Mouse (Mus musculus) v-Abl transformed pro-B cells (cell line): Measurements from ENCODE around the gene Tmco4.

ENCODE experiments used
- in situ Hi-C, 2 experiments: fragments of 400-800 bp; cut with MboI; formaldehyde crosslinking; loops; one replicate each; pipeline ENCODE4 v1.15.1; 2025; ENCODE audit not compliant: unreplicated experiment in 2 of 2

Tmco4 gene

DNA sequence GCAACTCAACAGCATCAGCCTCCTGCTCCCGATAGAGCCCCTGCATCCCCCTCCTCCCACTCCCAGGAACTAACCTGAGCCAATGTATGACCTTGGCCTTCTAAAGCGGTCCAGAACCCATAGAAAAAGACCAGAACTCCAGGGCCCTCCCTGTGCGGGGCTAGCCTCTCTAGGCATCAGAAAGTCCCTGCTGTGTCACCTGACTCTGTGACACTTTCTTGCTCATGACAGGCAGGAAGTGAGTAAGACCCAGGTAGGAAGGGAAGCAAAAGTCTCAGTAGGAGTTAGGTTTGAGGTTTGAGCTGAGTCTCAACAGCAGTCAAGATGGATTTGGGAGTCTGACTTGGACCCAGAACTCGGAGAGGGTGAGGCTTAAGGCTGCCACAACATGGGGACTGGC, 114.3 kb downstream of the Tmco4 start:
- in situ Hi-C loops, result loop anchor here (5.0 to 25.0 kb wide), 4 partner anchors 168 to 550 kb away; partner anchors contain the start of genes Aldh4a1 (in 1 of the 2) and Gm21969 (in 1 of the 2)

DNA sequence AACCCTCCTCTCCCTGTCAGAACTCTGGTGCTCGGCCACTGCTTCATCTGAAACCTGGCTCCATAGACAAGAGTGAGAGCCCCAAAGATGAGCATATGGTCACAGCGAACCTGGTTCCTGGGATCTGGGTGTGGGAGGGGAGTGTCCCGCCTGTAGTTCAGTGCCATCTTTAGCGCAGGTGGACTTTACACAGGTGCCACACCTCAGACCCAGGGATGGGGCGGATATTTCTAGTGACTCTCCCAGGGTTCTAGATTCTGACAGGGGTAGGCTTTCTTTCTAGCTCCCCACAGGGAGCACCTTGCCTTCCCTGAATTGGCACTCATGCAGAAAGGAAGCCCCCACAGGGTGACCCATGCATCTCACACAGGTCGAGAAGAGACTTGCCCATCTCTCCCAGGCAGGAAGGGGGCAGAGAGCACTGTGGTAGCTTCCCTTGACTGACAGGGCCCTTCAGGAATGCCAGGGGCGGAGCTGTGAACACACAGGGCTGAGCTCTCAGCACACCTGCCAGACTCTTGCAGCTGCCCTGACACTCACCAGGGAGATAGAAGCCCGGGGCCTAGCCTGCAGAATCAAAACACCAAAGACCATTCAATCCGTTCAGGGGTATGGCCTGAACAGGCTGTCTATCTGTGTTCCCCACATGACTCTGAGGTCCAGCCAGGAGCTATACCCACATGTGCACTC, 116.4 kb downstream of the Tmco4 start:
- in situ Hi-C loops, result loop anchor here (5.0 to 25.0 kb wide), 4 partner anchors 166 to 548 kb away; partner anchors contain the start of genes Aldh4a1 (in 1 of the 2) and Gm21969 (in 1 of the 2)

DNA sequence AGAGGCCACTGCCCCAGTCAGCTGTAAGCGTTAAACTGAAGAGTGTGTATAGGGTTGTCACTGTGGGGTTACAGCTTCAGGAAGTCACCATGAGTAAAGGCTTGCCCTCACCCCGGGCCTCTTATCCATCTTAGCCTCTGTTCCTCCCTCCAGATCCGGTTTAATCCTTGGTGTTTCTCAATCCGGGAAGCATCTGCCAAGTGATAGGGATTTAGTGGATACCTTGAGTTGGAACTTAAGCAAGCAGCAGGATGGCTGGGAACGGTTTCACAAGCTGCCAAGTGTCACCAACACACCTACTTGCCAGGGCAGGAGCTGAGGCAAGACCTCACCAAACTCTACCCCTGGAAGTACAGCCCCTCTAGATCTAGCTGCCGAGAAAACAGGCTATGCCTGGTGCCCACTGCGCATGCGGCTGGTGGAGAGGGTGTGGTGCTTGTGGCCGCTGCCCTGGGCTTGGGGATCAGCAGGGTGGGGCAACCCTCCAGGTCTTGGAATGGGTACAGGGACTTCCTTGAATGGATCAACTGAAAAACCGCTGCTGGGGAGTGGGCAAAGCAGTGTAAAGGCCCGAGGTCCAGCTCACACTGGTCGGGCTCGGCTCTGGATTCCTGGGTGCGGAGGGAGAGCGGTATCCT, 117.7 kb downstream of the Tmco4 start:
- in situ Hi-C loops, result loop anchor here (25.0 kb wide), 2 partner anchors 522 to 547 kb away; partner anchors contain the start of genes Aldh4a1 (in 1 of the 2) and Gm21969 (in 1 of the 2)

DNA sequence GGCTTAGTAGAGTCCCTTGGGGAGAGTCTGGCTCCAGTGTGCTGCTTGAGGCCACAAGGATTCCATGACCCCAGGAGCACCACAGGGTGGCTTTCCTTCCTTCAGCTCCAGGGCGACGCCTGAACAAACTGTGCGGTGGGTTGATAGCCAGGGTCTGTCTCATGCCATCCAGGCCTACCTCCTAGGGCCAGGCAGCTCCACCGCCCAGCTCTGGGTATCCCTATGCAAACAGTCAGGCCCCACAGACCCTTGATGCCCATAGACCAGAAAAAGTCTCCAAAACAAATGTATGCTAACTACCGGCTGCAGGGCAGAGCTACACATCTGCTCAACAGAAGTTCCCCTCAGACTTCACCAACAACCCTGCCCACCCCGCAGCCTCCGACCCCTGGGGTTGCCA, 118.4 kb downstream of the Tmco4 start:
- in situ Hi-C loops, result loop anchor here (25.0 kb wide), 2 partner anchors 521 to 546 kb away; partner anchors contain the start of genes Aldh4a1 (in 1 of the 2) and Gm21969 (in 1 of the 2)

DNA sequence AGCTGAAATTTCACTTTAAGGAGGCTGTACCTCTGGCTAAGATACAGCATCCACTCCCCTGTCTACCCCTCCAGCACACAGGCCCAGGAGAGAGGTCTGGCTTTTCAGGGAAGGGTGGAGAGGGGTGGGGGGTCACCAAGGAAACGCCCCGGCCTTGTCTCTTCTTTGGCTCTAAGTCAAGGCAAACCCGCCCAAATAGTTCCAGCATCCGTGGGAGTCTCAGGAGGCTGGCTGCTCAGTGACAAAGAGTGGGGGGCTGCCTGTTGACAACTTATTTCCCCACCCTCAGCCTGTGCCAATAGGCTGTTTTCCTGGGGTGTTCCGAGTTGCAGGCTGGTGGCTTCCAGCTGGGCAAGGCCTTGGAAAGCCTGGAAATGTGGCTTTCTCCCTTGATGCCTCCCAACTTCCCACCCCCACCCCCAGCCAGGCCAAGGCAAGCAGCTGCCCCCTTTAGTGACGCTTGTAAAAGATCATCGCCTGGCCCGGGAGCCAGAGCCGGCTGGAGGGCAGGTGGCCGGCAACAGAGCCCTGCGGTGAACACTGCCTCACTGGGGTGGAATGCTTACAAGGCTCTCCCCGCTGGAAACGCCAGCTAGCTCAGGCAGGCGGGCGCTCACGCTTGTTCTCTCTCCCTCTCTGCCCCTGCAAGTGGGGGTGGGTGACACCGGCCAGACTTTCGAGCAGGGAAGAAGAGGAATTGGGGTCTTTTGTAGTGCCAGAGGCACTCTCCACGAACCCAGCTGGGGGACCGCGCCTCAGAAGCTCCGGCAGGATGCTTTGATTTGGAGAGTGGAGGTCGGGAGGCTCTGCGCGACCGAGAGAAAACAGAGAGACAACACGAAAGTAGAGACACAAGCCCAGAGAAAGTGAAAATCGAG, 119.0 kb downstream of the Tmco4 start:
- in situ Hi-C loops, result loop anchor here (25.0 kb wide), 2 partner anchors 521 to 546 kb away; partner anchors contain the start of genes Aldh4a1 (in 1 of the 2) and Gm21969 (in 1 of the 2)

DNA sequence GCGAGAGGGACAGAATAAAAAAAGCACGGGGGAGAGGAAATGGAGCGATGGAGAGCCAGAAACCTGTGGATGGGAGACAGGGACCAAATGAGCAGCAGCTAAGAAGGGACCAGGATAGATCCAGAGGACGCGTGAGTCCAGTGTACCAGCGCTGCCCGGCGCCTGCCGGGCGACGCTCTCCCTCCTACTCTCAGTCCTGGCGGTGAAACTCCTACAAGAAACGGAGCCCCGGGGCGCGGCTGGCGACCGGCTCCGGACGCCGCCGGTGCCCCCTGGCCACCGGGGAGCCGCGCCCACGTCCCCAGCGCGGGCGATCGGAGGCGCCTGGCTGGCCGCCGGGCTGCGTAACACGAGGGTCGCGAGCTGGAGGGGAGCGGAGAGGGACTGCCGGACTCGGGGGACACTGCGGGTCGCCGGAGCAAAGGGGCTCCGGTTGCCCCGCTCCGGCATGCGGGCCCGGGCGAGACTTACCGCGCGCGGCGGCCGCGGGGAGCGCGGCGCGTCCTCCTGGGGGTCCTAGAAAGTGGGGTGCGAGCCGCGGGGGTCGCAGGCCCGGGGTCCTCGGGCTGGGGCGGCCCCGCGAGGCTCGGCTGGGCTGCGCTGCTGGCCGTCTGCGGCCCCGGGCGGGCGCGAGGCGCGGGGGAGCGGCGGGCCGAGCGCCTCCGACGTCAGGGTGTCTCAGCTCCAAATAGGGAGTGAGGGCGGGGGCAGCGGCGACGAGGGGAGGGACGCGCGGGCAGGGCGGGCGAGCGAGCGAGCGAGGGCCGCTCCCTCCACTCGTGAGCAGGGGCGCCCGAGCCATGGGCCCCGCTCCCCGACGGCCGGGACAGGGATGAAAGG, 119.9 kb downstream of the Tmco4 start, which contains the start of gene Nbl1:
TSS of gene Nbl1 (minus strand) at position 638 of the 840 bp plus-strand sequence.
- in situ Hi-C loops, result loop anchor here (25.0 kb wide), 2 partner anchors 520 to 545 kb away; partner anchors contain the start of genes Aldh4a1 (in 1 of the 2) and Gm21969 (in 1 of the 2)

DNA sequence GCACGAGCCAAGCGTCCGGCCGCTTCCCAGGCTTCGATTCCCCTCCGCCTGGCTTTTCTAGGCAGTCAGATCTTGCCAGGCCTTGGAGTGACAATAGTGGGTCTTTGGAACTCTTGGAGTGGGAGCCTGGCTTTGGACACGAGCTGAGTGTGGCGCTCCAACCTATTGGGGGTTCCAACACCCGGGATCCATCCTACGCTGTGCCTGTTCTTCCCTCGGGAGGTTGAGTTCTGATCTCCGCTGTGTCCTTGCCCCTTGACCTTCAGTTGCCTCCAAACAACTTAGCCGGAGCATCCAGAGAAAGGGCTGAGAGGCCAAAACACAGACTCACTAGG, 120.5 kb downstream of the Tmco4 start:
- in situ Hi-C loops, result loop anchor here (25.0 kb wide), 2 partner anchors 519 to 544 kb away; partner anchors contain the start of genes Aldh4a1 (in 1 of the 2) and Gm21969 (in 1 of the 2)

DNA sequence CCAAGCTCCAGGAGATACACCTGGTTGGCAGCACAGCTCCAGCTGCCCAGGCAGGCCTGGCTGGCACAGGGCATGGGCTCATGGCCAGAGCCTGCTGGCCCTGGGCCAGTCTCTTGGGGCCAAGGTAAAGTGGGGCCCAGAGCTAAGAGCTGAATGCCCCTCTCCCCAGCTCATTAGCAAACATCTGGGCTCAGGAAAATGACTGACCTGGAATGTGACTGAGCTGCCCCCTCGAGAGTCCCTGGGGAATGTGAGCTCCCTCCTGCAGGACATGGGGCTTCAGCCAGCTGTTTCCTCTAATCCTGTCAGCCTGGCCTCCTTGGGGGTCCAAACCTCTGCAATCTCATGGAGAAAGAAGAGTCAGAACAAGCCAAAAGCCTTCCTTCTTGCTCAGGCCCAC, 122.7 kb downstream of the Tmco4 start:
- in situ Hi-C loops, result loop anchor here (25.0 kb wide), 2 partner anchors 517 to 542 kb away; partner anchors contain the start of genes Aldh4a1 (in 1 of the 2) and Gm21969 (in 1 of the 2)

DNA sequence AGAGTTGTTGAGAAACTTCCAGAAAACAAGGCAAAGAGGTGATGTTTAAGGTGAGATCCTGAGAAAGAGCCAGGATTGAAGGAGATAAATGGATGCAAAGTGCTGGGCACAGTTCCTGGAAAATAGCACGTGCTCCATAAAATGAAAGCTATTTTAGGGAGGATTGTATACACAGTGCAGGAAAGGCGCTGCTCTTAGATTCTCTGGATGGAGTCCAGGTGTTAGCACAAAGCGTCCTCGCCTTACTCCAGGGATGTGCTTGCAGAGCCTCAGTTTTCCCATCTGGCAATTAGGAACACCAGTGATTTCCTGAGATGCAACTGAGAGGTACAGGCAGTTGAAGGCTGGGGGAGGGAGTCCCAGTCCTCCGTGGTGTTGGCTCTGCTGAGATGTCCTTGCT, 123.5 kb downstream of the Tmco4 start:
- in situ Hi-C loops, result loop anchor here (25.0 kb wide), 2 partner anchors 516 to 541 kb away; partner anchors contain the start of genes Aldh4a1 (in 1 of the 2) and Gm21969 (in 1 of the 2)

DNA sequence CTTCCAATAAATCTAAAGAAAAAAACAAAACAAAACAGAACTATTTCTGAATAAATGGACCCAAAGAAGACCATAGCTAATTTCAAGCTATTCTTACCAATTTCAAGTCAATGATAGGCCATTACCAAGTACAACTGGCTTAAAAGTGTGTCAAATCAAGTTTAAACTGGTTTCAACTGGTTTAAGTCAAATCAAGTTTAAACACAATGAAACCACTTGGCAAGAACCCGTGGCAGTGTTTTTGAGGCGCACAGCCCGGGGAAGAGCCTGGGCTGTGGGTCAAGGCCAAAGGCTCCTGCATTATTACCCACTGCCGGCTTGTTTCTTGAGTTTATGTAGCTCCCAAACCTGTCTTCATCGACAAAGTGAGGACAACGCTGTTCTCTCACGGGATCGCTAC, 127.6 kb downstream of the Tmco4 start:
- in situ Hi-C loops, result no loop called here

DNA sequence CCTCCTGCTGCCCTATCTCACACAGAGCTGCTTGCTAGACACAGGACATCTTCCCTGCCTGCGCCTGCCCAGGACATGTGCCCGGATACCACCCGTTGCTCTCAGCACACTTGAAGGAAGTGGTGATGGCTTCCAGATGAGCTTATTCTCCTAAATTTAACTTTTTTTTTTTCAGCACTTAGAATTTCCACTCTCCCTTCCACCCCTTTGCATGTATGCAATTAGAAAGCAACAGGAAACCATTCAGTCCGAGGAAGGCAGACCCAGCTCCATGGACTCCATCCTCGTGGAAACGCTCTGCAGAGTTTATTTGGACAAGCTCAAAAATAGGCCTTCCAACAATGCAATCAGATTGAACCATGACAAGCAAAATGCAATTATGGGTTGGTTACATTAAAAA, 128.9 kb downstream of the Tmco4 start:
- in situ Hi-C loops, result no loop called here

DNA sequence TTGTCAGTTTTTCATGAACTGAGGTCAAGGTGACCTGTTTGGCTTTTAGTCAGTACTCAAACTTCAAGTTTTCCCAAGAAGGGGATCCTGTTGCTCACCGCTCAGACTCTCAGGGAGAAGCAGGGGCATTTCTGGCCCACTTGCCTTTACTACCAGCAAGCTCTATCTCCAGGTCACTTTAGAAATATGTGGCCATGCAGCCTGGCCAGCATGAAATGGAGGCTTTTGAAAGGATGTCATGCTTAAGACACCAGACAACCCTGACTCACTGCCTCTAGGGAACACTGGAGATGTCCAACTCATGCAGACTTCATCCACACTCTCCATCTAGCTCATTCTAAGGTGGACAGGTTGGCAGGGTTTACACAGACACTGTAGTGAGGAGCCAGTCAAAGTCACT, 132.8 kb downstream of the Tmco4 start:
- in situ Hi-C loops, result no loop called here
